Mouse (Mus musculus) kidney, adult 8-10 months (tissue): ENCODE measurements around the gene Hapln2.

Experiments used
- DNase-seq, 2 experiments: peaks; one replicate each; pipeline ENCODE4 v3.0.0; 2022

The Hapln2 gene

DNA sequence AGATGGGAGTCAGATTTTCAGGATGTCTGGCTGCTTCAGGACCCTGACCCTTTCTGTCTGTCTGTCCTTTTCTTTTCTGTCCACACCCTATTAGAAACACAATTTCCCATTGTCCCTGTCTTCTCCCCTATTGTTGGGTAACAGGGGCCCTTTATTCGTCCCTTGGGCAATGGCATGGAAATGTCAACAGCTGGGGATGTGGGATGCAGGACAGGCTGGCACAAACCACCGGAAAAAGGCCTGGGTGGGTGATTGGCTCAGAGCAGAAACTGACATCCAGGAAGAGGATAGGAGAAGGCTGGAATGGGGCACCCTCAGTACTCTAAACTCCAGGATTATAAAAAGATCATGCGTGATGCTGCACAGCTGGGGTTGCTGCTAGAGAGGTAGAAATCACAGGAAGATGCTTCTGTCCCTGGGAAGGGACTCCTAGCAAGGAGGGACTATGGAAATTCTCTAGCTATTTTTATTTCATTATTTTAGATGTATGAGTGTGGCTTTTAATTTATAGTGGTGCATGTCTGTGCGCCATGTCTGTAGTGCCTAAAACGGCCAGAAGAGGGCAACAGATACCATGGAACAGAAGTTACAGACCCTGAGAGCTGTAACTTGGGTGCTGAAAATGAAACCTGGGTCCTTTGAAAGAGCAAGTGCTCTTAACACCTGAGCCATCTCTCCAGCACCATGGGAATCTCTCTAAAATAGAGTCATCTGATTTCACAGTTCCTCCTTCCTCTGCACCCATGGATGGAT is at the start of gene Hapln2:
Gene Hapln2, minus strand, starts transcription at position 150 of the 753 bp plus-strand sequence.
- DNase-seq = peak in 1 of 2 experiments; percentile 10

DNA sequence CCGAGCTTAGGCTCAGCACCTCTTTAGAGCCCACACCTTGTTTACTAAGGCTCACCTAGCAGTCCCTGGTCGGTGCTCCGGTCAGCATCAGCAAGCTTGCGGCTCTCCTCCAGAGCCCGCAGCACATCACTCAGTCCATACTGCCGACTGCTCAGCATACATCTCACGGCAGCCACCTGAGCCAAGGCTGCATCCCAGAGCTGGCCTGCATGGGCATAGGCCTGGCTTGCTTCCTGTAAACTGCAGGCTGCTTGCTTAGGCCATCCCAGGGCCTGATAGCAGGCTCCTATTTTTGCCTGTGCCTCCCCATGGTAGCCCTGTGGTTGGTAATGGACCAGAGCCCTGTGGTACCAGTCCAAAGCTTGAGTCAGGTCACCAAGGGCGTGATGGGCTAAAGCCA is 47.4 kb upstream of the Hapln2 start:
- DNase-seq = no peak

DNA sequence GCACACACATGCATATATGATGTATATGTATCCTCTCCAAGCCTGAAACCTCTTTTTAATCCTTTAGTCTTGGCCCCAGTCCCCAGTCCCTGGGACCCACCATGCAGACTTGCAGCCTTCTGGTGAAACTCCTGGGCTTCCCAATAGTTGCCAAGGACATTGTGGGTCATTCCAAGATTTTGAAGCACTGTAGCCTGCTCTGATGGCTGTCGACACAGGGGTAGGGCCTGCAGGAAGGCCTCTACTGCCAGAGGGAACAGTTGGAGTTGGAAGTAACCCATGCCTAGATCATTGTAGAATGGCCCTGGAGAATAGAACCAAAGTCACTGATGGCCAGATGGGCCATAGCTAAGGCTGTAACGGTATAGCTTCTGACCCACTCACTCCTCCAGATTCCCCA is 47.0 kb upstream of the Hapln2 start:
- DNase-seq = no peak

DNA sequence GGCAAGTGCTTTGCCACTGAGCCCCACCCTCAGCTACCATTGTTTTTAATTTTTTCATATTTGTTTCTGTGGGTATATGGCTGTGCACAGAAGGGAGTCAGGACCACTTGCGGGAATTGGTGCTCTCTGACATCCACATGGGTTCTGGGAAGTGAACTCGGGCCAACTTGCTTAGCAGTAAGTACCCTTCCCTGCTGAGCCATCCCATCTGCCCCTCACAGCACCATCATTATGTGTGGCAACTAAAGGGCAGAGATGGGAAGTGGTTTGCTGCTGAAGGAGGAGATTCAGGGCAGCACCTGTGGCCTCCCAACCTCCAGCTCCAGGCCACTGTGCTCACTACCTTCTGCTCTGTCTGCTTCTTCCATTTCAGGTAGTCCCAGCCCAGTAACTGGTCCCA is 46.2 kb upstream of the Hapln2 start:
- DNase-seq = no peak

DNA sequence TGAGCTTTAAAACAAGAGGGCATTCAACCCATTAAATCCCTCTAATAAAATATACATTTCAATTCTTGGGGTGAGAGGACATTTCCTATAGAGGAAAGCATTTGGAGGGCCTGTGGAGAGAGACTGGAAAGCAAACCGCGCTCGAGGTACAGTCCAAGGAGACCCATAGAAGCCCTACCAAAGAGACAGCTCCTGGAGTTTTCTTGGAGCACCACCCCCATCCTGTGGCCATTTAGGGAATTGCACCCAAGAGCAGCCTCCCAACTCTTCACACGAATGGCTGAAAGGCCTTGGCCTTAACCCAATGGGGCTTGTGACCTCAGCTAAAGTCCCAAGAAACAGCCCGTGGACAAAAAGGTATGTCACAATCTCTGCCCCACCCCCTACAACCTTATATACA is 44.4 kb upstream of the Hapln2 start:
- peak; percentile 75 to 93 for DNase-seq

DNA sequence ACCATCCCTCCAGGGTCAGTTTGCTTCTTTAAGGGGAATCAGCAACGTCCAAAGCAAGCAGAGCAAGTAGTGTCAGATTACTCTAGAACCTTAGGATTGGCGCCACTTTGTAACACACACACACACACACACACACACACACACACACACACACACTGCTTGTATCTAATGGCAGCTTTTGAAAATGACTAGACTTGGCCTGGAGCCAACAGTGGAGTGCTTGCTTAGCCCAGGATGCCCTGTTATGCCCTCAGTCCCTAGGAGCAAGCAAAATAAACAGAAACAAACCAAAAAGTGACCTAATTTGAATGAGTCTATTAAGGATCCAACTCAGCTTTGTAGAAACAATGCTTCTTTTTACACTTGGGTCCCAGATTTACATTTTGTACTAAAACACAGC is 41.0 kb upstream of the Hapln2 start:
- DNase-seq = no peak

DNA sequence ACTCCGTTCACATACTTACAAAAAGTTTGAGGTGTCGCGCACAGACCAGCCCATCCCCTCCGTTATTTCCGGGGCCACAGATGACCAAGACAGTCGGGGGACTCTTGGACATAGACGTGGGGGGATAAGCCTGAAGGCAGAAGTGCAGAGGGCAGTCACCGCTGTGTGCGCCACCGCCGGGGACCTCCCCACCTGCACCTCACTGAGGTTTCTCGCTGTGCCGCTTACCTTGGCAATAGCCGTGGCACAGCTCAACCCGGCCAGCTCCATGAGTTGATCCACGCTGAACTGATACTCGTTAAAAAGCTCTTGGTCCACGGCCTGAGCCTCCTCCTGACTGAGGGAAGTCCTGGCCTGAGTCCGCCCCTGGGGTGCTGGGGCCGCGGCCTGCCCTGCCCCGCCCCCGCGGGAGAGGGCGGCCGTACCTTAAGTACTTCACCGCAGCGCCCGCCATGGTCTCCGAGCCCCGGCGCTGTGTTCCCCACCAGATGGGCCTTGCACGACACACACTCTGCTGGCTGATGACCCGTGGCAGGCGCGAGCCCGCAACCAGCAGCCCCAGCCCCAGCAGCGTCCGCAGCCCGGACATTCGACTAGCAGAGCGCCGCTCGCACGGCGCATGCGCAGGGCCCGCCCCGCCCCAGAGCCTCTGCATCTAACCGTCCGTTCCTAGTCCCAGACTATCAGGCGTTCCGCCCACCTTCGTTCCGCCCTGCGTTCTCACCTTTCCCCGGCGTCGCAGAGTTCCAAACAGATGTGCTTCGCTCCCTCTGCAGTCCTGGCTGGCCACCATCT is 30.7 kb upstream of the Hapln2 start, which contains the start of gene Naxe:
Gene Naxe, minus strand, starts transcription at position 594 of the 795 bp plus-strand sequence.
- peak; percentile 83 to 85 for DNase-seq

DNA sequence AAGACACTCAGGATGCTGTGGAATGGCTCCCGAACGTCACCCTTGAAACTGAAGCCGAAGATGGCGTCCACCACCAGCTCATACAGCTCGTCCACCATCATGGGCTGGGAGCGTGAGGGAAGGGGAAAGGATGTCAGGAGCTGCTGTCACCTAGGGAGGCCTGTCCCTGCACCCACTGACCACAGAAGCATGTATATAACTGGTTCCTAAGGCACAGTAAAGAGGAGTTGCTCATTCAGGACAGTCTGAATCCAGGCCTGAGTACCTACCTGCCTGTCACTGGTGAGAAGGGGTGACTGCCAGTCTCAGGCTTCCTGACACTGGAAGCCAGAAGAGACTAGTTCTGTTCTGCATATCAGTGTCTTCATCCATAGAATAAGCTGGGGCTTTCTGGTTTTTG is 29.6 kb upstream of the Hapln2 start:
- DNase-seq = no peak

DNA sequence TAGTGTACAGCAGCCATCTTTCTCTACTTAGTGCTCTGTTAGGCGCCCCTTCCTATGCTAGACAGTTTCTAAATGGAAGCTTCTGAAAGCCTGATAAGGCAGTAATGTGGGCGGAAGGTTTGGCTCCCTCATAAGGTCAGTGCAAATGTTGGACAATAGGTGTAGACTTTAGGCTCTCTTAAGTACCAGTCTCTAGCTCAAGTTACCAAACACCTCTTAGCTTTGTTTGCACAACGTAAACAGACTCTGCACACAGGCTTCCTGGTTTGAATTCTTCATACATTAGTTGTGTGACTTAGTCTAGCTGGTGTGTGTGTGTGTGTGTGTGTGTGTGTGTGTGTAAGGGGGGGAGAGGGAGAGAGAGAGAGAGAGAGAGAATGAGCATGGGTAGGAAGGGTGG is 22.1 kb upstream of the Hapln2 start:
- no peak for DNase-seq

DNA sequence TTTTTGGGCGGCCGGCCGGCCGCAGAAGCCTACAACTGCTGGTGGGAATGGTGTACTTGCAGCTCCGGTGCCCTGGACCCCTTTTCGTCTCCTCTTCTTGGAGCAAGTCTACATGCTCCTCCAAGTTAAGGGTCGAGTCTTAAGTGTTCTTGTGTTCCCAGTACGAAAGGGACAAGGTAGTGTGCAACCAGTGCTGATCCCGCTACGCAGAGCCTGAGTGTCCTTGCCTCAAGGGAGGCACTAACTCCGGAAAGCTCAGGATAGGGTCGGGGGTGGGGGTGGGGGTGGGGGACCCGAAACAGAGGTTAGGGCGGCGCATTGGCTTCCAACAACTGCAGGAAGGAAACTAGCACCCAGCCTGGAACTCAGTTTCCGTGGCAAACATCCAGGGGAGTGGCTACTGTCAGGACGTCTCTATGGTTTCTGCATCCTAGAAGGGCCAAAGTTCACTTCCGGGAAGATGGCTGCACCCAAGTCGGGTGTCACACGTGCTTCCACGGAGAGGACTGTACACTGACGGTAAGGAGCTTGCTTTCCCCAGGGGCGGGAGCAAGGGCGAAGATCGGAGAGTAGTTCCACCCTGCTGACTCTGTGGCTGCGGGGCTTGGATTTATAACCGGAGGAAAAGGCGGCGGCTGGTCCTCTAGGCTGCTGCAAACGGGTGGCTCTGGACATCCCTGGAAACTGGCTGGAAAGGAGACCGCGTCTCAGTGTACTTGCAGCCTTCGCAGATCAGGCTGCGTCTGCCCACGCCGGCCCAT is 15.5 kb upstream of the Hapln2 start, which contains the start of gene Gpatch4:
Gene Gpatch4, plus strand, starts transcription at position 448 of the 761 bp plus-strand sequence.
- peak; percentile 89 to 92 for DNase-seq

DNA sequence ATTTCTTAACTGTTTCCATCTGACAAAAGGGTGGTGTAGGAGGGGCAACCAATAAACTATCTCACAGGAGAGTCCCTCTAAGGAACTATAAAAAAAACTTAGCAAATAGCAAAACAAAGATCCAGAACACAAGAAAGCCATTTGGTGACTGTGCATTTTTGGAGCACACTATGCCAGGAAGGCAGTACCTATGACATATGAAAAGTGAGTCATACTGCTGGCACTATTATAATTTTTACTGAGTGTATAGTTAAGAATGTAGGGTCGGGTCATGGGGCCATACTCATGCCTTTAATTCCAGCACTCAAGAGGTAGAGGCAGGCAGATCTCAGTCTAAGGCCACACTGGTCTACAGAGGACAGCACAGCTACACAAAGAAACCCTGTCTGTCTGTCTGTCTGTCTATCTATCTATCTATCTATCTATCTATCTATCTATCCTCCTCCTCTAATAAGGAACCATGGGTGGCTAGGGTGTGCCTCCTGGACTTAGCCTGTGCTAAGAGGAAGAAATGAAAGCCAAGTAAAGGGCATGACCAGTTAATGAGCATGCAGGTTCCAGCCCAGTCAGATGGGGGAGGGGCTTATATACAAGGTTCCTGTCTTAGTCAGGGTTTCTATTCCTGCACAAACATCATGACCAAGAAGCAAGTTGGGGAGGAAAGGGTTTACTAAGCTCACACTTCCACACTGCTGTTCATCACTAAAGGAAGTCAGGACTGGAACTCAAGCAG is 8.3 kb upstream of the Hapln2 start:
- no peak for DNase-seq

DNA sequence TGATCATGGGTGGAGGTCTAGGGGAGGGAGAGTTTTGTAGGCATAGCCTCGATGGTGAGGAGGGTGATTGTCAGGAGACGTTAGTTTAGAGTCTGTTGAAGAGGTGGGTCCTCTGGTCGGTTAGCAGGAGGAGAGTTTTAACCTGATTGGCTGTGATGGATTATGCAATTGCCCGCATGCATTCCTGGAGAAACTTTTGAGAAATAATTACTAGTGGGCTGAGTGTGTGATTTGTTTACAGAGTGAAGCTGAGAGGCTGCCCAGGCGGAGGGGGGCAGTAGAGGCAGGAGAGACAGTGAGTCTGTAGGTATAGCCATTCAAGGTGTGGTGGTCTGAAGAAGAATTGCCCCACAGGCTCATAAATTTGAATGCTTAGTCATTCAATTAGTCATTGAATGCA is 6.1 kb upstream of the Hapln2 start:
- DNase-seq = no peak

DNA sequence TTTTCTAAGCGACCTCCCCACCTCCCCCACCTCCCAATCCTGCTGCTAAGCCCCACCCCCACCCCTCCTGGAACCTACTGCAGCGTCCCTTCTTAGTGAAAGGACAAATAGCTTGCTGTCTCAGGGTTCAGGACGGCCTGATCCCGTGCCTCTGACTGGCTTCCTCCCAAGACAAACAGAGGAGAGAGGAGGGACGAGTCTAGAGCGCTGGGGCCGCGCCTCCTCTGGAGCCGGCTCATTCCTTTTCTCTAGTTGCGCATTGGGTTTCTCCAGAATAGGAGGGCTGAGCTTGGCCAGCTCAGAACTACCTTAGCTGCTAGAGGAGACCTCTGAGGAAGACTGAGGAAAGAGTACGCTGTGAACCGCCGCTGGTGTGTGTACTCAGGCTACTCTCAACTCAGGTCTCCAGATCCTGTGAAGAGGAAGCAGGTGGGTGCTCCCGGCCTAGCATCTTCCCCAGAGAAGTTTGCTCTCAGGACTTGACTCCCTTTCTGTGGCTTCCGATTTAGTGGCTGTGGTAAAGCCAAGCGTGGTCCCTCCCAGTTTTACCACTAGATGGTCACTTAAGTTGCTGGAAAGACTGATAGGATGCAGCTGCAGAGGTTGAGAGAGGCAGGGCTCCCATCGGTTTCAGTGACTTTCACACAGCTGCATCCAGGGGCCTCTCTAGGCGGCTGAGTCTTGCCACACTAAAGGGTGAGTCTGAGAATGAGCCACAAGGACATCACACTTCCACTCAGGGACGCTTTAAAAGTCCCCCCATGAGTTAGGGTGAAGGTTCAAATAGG is 3.4 kb upstream of the Hapln2 start:
- peak; percentile 50 to 51 for DNase-seq

DNA sequence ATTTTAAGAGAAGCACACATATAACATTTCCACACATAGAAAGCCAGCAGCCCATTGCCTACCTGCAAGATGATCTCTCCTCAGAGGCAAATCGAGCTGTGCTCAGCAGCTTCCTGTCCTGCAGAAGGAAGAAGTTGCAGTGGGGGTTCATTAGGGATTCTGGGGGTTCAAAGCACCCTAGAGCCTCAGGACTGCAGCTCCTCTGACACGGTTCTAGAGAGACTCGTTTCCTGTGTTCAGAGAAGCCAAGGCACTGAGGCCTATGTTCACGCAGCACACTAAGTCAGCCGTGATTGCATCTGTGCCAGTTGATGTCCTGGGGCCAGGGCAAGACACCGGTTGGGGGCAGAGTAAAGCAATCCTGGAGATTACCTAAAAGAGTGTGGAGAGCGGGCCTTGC is 560 bp downstream of the Hapln2 start:
- DNase-seq = no peak

DNA sequence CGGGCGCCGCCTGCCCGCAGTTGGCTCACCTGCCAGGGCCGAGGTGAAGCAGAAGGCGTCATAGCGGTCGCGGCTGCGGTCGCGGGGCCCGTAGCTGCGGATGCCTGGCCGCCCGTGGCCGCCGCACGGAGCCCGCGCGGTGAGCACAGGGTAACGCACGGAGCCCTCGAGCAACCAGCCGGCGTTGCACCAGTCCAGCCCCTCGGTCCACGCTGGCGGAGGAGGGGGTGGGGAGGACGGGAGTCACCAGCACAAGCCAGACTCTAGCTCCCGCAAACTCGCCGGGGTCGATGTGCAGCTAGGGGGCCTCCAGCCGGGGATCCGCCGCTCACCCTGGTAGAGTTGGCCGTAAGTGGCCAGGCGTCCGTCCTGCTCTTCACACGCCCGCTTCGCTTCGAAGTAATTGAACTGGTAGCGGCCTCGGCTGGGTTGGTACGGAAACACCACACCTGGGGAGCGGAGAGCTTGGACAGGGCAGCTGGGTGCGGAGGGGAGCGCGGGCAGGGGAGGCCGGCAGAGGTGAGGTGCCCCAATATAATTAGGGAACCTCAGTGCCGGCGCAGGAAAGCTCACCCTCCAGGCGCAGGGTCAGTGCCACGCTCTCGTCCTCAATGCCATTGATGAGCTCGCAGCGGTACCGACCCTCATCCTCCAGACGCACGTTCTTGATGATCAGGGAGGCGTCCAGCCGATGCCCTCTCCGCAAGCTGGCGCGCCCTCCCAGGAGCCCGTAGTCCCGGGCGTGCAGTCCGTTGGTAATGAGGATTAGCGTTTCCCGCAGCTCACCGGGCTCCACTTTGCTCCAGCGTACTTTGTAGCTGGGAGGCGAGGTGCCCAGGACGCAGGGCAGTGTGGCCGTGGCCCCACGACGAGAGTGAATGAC is 4.0 kb downstream of the Hapln2 start:
- peak in 1 of 2 experiments; percentile 5 for DNase-seq

DNA sequence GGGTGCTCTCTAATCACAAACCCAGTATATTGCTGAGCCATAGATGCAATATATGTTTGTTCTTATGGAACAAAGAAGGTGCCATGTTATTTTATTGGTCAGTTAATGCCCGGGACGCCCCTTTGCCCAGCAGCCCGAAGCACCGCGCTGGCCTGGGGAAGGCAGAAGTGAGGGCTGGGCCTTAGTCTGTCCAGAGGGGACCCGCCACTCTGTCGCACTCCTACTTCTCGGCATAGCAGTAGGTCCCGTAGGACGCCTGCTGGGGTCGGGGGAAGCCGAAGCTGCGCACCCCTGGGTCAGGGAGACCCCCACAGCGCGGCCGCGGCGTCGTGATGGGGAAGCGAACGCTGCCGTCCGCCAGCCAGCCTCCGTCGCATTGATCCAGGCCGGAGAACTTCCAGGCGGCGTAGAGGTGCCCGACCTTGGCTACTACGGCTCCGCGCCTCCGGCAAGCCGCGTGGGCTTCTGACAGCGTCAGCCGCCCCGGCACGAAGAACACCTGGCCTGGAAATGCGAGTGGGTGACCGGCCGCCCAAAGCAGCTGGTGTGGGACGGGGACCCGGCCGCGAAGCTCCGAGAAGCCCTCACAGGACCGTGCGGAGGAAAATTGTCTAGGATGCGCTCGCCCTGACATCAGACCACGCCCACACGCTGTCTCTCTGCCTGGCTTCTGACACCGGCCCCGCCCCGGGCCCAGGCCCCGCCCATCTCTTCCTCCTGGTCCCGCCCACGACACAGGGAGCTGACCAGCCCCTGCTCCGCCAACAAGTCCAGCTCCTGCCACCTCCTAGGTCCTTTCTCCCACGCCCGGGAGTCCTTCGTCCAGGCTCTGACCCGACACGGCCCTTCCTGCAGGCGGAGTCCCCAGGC is 4.8 kb downstream of the Hapln2 start:
- DNase-seq = peak; percentile 95 to 97

DNA sequence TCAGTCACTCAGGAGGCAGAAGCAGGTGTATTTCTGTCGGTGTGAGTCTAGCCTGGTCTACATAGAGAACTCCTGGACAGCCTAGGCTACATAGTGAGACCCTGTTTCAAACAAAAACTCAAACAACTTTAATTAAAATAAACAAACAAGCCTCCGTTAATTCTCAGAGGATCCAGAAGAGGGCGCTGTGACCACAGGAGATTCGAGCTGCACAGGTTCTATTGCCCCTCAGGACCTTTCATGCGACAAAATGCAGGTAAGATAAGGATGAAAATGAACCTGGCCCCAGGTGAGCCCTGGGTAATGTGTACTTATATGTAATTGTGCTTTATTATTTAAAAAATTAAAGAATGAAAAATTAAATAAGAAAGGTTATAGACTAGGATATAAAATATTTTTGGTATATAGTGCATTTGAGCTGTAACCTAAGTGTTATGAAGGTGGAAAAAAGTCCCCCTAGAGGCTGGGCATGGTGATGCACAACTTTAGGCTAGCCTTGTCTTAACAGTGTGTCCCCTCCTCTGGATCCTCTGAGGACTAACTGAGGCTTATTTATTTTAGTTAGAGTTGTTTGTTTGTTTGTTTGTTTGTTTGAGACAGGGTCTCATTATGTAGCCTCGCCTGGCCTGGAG is 16.6 kb downstream of the Hapln2 start:
- peak in 1 of 2 experiments; percentile 50 for DNase-seq

DNA sequence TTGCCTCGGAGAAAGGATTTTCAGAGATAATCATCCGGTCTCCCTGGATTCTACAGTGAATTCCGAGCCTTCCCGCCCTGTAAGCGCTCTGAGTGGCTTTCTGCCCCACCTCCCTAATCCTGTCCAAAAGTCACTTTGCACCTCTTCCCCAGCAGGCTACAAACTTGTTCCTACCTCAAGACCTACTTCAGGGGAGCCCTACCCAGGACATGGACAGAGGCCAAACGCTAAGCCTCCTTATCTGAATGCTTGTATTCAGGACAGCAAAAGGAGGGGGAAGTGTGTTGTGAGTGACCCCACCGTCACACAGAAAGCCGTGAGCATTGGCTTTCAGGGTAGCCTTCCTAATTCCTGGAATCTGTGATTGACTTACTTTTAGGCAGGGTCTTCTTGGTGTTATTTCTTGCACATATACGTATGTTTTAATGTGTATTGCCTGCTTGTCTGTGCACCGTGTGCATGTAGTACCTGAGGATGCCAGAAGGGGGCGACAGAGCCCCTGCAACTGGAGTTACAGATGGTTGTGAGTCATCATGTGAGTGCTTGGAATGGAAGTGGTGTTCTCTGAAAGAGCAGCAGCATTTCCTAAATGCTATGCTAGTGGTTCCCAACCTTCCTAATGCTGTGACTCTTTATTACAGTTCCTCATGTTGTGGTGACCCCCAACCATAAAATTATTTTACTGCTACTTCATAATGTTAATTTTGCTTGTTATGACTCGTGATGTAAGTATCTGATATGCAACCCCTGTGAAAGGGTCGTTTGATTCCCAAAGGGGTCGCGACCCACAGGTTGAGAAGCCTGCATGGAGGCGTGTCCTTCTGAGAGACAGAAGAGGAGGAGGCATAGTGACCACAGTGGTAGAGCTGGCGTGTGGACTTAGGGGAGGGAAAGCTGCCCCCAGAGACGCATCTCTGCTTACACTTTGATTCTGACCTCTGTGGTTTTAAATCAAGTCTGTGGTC is 21.3 kb downstream of the Hapln2 start:
- DNase-seq = no peak
